Mouse (Mus musculus): ENCODE results near the gene Oog3.

Oog3 gene

GRCm38 (mm10) chr4:144162563-144162962 is at the start of gene Oog3:
TSS of gene Oog3 (minus strand) at chr4:144162663.
- DNase-seq (ENCODE audit: low spot score) = no peak

- no peak for DNase-seq (ENCODE audit: low spot score)
Measured at GRCm38 (mm10) chr4:144190419-144190818, 28.0 kb upstream of the Oog3 start, which contains the start of gene Oog2. TSS of gene Oog2 (plus strand) at chr4:144190719.
